Mouse (Mus musculus): ENCODE data around the gene Fam186a.
"Not testable (repeated sequence)": the region's sequence is repeated elsewhere in the genome, so short reads cannot be mapped to it uniquely, and the experiment has no call there.

DNA sequence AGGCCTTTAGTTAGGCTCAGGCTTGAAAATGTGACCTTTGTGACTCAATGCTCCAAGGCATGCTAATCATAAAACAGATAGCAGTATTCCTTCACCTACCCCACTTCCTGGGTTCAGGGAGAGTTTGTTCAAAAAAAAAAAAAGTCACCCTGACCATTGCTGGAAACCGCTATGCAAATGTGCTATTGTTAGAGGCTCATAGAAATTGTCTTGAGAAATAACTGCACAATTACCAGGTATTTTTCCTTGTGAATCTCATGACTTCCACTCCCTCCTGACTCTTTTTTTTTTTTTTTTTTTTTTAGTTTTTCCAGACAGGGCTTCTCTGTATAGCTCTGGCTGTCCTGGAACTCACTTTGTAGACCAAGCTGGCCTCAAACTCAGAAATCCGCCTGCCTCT lies 79.7 kb downstream of the Fam186a start:
- TF ChIP-seq CTCF (IDR thresholded peaks at IDR 0.05; ENCODE audit: control insufficient read depth, insufficient read depth, insufficient read length); MAX (IDR thresholded peaks at IDR 0.05); USF1 (IDR thresholded peaks at IDR 0.05; ENCODE audit: low read depth): not testable (repeated sequence)
